18 mouse cellular contexts compared by ENCODE assay signal in the genomic region with DNA sequence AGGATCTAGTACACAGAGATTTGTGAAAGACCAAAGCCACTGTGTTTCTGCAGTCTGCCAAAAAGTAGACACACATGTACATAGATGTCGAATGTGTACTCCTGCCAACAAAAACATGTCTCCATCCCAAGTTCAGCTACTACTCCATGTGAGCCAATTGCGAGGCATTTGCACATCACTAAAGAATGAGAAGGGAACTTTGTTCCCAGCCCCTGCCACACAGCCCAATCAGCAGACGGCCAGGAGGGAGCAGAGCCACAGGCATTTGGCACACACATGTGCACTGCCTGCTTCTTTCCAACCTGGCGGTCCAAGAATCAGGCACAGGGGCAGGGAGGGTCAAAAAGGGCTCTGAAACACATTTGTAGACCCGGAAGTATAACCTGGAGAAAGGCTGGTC.
DNase-seq lines count a peak whose midpoint lies in the region; ATAC-seq lines count a peak whose summit lies in the region.
"Had no signal": no experiment of that assay in that cellular context is flagged by ENCODE, and none has a peak within 500 bp of the region (broad histone marks: within the 10 kb centered on the region; RNA-seq: fewer than 3 reads in every experiment).

No protein-coding gene starts in this region.

- ATAC-seq in heart, embryonic 12.5 days (ENCODE audit: insufficient number of reproducible peaks, low FRiP score), result no peak
- ATAC-seq in midbrain, embryonic 11.5 days (ENCODE audit: low FRiP score), result no peak
- ATAC-seq: CD4-positive, CD25-positive, alpha-beta regulatory T cell, adult 4 months; forebrain, embryonic 16.5 days; liver, postnatal 0 days; midbrain, embryonic 15.5 days had no signal

- H3K4me2 ChIP-seq in heart, embryonic 12.5 days, result no peak overlapping the region
- H3K4me2 ChIP-seq in midbrain, embryonic 11.5 days, result no peak overlapping the region
- H3K4me2 ChIP-seq: heart, embryonic 13.5 days; hindbrain, embryonic 13.5 days; limb, embryonic 12.5 days; midbrain, embryonic 15.5 days; stomach, embryonic 15.5 days had no signal

- peak; percentile 25 to 59 for DNase-seq in heart, adult 18-20 months
- DNase-seq in lung, postnatal 10 days, result peak; percentile 50
- no peak for DNase-seq in lung, postnatal 36 days
- peak; percentile 40 for DNase-seq in heart, postnatal 25 days (ENCODE audit: low spot score)
- DNase-seq in midbrain, embryonic 11.5 days (ENCODE audit: low spot score, missing footprints), result no peak
- DNase-seq in ovary, postnatal 36 days (ENCODE audit: low spot score), result no peak
- DNase-seq: cerebellum, adult 9-11 months; gastrocnemius, postnatal 10 days; liver, postnatal 0 days had no signal

- H3K9ac ChIP-seq in heart, embryonic 12.5 days, result no peak overlapping the region
- no peak overlapping the region for H3K9ac ChIP-seq in midbrain, embryonic 11.5 days (ENCODE audit: low read length)
- H3K9ac ChIP-seq: heart, embryonic 13.5 days; hindbrain, embryonic 13.5 days; limb, embryonic 12.5 days; liver, postnatal 0 days; midbrain, embryonic 15.5 days; stomach, embryonic 15.5 days had no signal

- H3K4me1 ChIP-seq in heart, embryonic 12.5 days (replicated peaks), result peaks cover 13% of the 10 kb centered on the region
- no peaks in the 10 kb centered on the region for H3K4me1 ChIP-seq in midbrain, embryonic 11.5 days (ENCODE audit: control insufficient read depth, insufficient read depth, low read length)
- H3K4me1 ChIP-seq: midbrain, embryonic 15.5 days had no signal

- H3K27ac ChIP-seq in heart, embryonic 12.5 days (ENCODE audit: poor library complexity, severe bottlenecking), result no peak overlapping the region; the same call in 1 of the 2 replicates
- no peak overlapping the region for H3K27ac ChIP-seq in midbrain, embryonic 11.5 days (ENCODE audit: low read depth, low read length)
- H3K27ac ChIP-seq: hindbrain, embryonic 13.5 days; limb, embryonic 12.5 days; midbrain, embryonic 15.5 days; stomach, embryonic 15.5 days had no signal

- 52% methylated on average over 5 of the region's 5 CpGs for WGBS in heart, embryonic 12.5 days
- 78% methylated on average over 5 of the region's 5 CpGs for WGBS in midbrain, embryonic 11.5 days

- no peaks in the 10 kb centered on the region for H3K36me3 ChIP-seq in heart, embryonic 12.5 days
- no peaks in the 10 kb centered on the region for H3K36me3 ChIP-seq in midbrain, embryonic 11.5 days (ENCODE audit: control insufficient read depth, insufficient read depth, low read length)
- H3K36me3 ChIP-seq: G1E; heart, embryonic 13.5 days; hindbrain, embryonic 13.5 days; limb, embryonic 12.5 days; midbrain, embryonic 15.5 days; stomach, embryonic 15.5 days had no signal

- H3K4me3 ChIP-seq in heart, embryonic 12.5 days, result no peak overlapping the region
- no peak overlapping the region for H3K4me3 ChIP-seq in midbrain, embryonic 11.5 days (ENCODE audit: low read depth, low read length)
- H3K4me3 ChIP-seq: heart, embryonic 13.5 days; hindbrain, embryonic 13.5 days; limb, embryonic 12.5 days; midbrain, embryonic 15.5 days; stomach, embryonic 15.5 days had no signal

- intact Hi-C loops in heart, postnatal 25 days (cut with DNase I), result loop anchor here (5.0 kb wide), 1 partner anchor 120 kb away; no protein-coding TSS in a partner anchor

- peaks cover 8% of the 10 kb centered on the region; the same call in 1 of the 2 replicates for H3K27me3 ChIP-seq in heart, embryonic 12.5 days (replicated peaks)
- peaks cover 60% of the 10 kb centered on the region for H3K27me3 ChIP-seq in midbrain, embryonic 11.5 days (ENCODE audit: control insufficient read depth, insufficient read depth, low read length)
- H3K27me3 ChIP-seq: stomach, embryonic 15.5 days had no signal

- H3K9me3 ChIP-seq in heart, embryonic 12.5 days (replicated peaks), result no peaks in the 10 kb centered on the region
- H3K9me3 ChIP-seq in midbrain, embryonic 11.5 days (ENCODE audit: control insufficient read depth, low read length), result no peaks in the 10 kb centered on the region
- H3K9me3 ChIP-seq: G1E; heart, embryonic 13.5 days; hindbrain, embryonic 13.5 days; limb, embryonic 12.5 days; midbrain, embryonic 15.5 days; stomach, embryonic 15.5 days had no signal

Comparison
In these comparisons a context has a peak if more than half of its experiments do, and no peak if none do; other contexts are left out.
1. DNase-seq: peak in heart, adult 18-20 months (2 of 2), lung, postnatal 10 days (single experiment) and heart, postnatal 25 days (single experiment); none in lung, postnatal 36 days (single experiment), midbrain, embryonic 11.5 days (single experiment) and ovary, postnatal 36 days (single experiment).